Mouse (Mus musculus): Measurements from ENCODE around the gene Plk2.
A peak's percentile ranks its signal among the peaks of the same experiment; 100 is the strongest.
"Not testable (repeated sequence)": the region's sequence is repeated elsewhere in the genome, so short reads cannot be mapped to it uniquely, and the experiment has no call there.

GRCm38 (mm10) chr13:110368556-110369040 lies 26.2 kb upstream of the Plk2 start:
- TF ChIP-seq CTCF (IDR thresholded peaks at IDR 0.05; ENCODE audit: low read depth, low read length), result peak; percentile 71
- not testable (repeated sequence) for TF ChIP-seq POLR2AphosphoS5 (IDR thresholded peaks at IDR 0.05; ENCODE audit: insufficient replicate concordance, low read depth, low read length); GATA1 (IDR thresholded peaks at IDR 0.05; ENCODE audit: borderline replicate concordance, low read length); TAL1 (conservative IDR thresholded peaks at IDR 0.05; ENCODE audit: low read depth, low read length); GATA2 (IDR thresholded peaks at IDR 0.05; ENCODE audit: borderline replicate concordance, low read depth, low read length)

Data from G1E (cell line).